Mouse (Mus musculus) heart, embryonic 13.5 days (tissue): ENCODE data around the gene Tmem150a. TPM values are rescaled to one million over a fixed set of nuclear protein-coding genes. Genes with fewer than 3 reads are reported as not detected.

Experiments used
- ATAC-seq: fragments of 200-750 bp; cut with Nextera tagmentation; 2 replicates; pipeline ENCODE4 v1.8.0; 2017; ENCODE audit warnings: moderate TSS enrichment; ENCODE audit not compliant: insufficient number of reproducible peaks, low FRiP score, low TSS enrichment; ENCODE audit errors: extremely low read depth
- H3K27ac ChIP-seq: fragments of 300-500 bp; sonication (generic); replicated peaks from 2 replicates; pipeline ENCODE4 v1.5.1; 2015; ENCODE audit warnings: moderate library complexity, mild to moderate bottlenecking, inconsistent platforms
- H3K27me3 ChIP-seq: fragments of 300-500 bp; sonication (generic); replicated peaks from 2 replicates; pipeline ENCODE4 v1.6.1; 2015; ENCODE audit warnings: mild to moderate bottlenecking, inconsistent platforms
- H3K36me3 ChIP-seq: fragments of 300-500 bp; sonication (generic); 2 replicates; pipeline ENCODE4 v1.6.1; 2015; ENCODE audit warnings: mild to moderate bottlenecking, inconsistent platforms
- H3K4me1 ChIP-seq: fragments of 300-500 bp; sonication (generic); 2 replicates; pipeline ENCODE4 v1.6.1; 2015; ENCODE audit warnings: inconsistent platforms
- H3K4me2 ChIP-seq: fragments of 300-500 bp; sonication (generic); 2 replicates; pipeline ENCODE4 v1.6.1; 2015; ENCODE audit warnings: inconsistent platforms, mild to moderate bottlenecking, moderate library complexity
- H3K4me3 ChIP-seq: fragments of 300-500 bp; sonication (generic); 2 replicates; pipeline ENCODE4 v1.5.1; 2015; ENCODE audit warnings: moderate library complexity, mild to moderate bottlenecking, inconsistent platforms
- H3K9ac ChIP-seq: fragments of 300-500 bp; sonication (generic); 2 replicates; pipeline ENCODE4 v1.6.1; 2015; ENCODE audit warnings: inconsistent platforms, mild to moderate bottlenecking, moderate library complexity
- H3K9me3 ChIP-seq: fragments of 300-500 bp; sonication (generic); 2 replicates; pipeline ENCODE4 v1.6.1; 2016; ENCODE audit warnings: inconsistent platforms
- WGBS: fragments of 180-500 bp; shearing (Covaris S2); methylation state at CpG from one replicate; pipeline ENCODE4 v1.1.7; 2015; ENCODE audit warnings: mixed read lengths; 5-methylcytosine and 5-hydroxymethylcytosine counted together
- polyA plus RNA-seq: library from polyadenylated mRNA; unstranded; fragments of >200 nt; fragmentation: Nextera tagmentation; extraction: Ambion mirVana; gene quantifications from 2 replicates; pipeline ENCODE4 v1.2.1, GENCODE M21; 2015

The Tmem150a gene
- polyA plus RNA-seq, 1 experiment from 2014 or later = 13.4 TPM

DNA sequence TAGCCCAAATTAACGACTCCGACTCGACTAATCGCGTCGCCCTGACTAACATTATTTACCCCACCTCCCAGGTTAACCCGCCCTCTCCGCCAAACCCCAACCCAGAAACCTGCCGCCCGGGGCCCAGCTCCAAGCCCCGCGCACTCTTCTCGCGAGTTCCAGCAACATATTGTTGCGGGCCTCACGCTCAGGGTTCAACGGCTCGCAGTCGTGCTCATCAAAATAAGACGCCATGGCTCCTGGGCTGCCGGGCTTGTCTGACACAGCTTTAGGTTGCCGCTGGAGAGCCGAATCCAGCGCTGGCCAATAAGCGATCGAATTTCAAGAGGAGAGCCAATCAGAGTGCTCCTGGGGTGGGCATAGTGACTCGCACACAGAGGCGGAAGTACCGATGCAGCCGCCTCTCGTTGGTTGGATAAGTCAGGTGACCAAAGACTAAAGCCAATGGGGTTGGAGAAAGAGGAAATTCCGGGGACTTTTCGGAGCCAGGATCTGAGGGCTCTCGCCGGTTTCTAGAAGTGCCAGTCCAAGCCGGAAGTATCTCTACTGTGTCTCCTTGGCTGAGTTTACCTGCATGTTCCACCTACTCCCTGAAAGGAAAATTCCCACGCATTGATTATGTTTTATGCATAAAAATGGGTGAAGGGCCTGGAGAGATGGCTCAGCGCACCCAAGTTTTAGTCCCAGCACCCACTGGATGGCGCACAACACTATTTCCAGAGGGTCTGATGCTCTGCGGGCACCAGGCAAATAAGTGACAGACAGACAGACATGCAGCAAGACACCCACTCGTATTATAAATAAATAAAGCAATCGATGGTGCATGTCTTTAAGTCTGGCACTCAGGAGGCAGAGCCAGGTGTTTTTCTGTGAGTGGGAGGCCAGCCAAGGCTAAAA lies 7.1 kb downstream of the Tmem150a start:
- peak overlapping the region; percentile 75 for H3K4me3 ChIP-seq
- under 1% methylated on average over 42 of the region's 42 CpGs for WGBS
- H3K36me3 ChIP-seq = peaks cover 35% of the 10 kb centered on the region
- ATAC-seq = peak; percentile 96
- H3K9me3 ChIP-seq = no peaks in the 10 kb centered on the region
- H3K4me2 ChIP-seq = peak overlapping the region; percentile 83
- no peaks in the 10 kb centered on the region for H3K27me3 ChIP-seq
- H3K27ac ChIP-seq = peak overlapping the region; percentile 85
- peak overlapping the region; percentile 88 for H3K9ac ChIP-seq
- H3K4me1 ChIP-seq = peaks cover 25% of the 10 kb centered on the region

DNA sequence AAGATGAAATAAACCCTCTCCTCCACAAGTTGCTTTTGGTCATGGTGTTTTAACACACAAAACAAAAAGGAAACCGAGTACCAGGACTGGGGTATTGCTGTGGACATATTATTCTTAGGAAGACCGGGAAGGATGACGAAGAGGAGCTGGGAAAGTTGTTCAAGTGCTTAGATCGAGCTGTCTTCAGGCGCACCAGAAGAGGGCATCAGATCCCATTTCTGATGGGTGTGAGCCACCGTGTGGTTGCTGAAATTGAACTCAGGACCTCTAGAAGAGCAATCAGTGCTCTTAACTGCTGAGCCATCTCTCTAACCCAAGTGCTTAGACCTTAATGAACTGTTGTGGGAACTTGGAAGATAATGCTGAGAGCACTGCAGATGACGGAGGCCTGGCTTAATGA lies 8.8 kb downstream of the Tmem150a start:
- Histone ChIP-seq H3K4me2 (no peak overlapping the region), H3K27me3 (no peaks in the 10 kb centered on the region), H3K4me3 (no peak overlapping the region), H3K9ac (no peak overlapping the region), H3K9me3 (no peaks in the 10 kb centered on the region), H3K27ac (no peak overlapping the region), H3K36me3 (peaks cover 28% of the 10 kb centered on the region), H3K4me1 (peaks cover 17% of the 10 kb centered on the region)
- ATAC-seq = no peak
- WGBS = 41% methylated on average over 7 of the region's 7 CpGs

DNA sequence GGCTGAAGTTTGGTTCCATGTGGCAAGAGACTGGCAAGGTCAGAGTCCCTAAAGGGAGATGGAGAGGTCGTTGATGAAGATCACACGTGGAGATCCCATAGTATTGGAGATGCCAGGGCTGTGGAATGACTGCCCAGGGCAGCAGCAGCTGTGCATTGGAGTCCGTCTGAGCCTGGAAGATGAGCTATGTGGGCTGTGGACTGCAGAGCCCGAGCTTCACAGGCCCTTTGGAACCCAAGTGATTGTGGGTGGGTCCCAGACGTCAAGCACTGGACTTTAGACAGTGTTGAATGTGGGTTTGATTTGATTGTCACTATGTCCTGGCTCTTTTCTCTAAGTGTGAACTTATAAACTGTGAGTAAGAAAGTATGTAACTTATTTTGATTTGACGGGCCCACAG lies 9.7 kb downstream of the Tmem150a start:
- no peak overlapping the region for H3K4me2 ChIP-seq
- WGBS = 56% methylated on average over 6 of the region's 6 CpGs
- no peaks in the 10 kb centered on the region for H3K9me3 ChIP-seq
- peaks cover 24% of the 10 kb centered on the region for H3K36me3 ChIP-seq
- no peak for ATAC-seq
- H3K27ac ChIP-seq = no peak overlapping the region
- no peak overlapping the region for H3K4me3 ChIP-seq
- H3K9ac ChIP-seq = no peak overlapping the region
- no peaks in the 10 kb centered on the region for H3K27me3 ChIP-seq
- peaks cover 20% of the 10 kb centered on the region for H3K4me1 ChIP-seq

DNA sequence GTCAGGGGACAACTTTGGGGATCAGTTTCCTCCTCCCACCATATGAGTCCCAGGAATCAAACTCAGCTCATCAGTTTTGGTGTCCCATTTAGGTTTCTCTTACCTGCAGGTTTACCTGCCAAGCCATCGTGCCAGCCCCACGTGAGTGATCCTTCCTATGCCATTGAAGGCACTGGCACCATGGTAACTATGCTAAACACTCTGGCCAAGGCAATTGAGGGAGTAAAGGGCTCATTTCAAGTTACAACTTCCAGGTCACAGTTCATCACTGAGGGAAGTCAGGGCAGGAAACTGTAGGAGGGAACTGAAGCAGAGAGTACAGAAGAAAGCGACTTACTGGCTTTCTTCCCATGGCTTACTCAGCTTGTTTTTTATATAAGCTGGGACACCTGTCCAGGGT lies 11.1 kb downstream of the Tmem150a start:
- H3K27ac ChIP-seq = no peak overlapping the region
- H3K36me3 ChIP-seq = peaks cover 15% of the 10 kb centered on the region
- no peak for ATAC-seq
- WGBS = 57% methylated on average over 3 of the region's 3 CpGs
- no peaks in the 10 kb centered on the region for H3K27me3 ChIP-seq
- no peak overlapping the region for H3K4me2 ChIP-seq
- no peak overlapping the region for H3K4me3 ChIP-seq
- H3K9ac ChIP-seq = no peak overlapping the region
- H3K4me1 ChIP-seq = peaks cover 21% of the 10 kb centered on the region
- no peaks in the 10 kb centered on the region for H3K9me3 ChIP-seq

DNA sequence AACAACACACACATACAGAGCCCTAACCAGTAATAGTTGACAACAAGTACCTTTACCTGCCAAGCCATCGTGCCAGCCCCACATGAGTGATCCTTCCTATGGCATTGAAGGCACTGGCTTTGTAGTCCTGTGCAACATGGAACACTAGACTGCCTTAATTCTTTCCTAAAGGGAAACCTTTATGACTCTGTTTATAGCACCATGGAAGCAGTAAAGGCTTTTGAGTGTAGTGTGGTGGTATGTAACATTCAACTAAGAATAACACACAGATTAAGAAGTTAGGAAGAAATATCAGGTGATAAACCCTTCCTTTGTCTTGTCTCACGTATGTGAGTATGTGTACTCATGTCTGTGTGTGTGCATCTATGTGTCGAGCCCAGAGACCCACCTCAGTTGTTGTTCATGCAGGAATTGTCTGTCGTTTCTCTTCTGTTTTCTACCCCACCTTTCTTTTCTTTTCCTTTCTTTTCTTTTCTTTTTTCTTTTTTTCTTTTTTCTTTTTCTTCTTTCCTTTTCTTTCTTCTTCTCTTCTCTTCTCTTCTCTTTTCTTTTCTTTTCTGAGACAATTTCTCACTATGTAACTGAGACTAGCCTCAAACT lies 11.7 kb downstream of the Tmem150a start, which contains the start of gene Rnf181:
TSS of gene Rnf181 (minus strand) at position 113 of the 600 bp plus-strand sequence.
- no peak for ATAC-seq
- WGBS = 70% methylated on average over 4 of the region's 4 CpGs
- H3K4me3 ChIP-seq = no peak within 1 kb of the TSS
- H3K27ac ChIP-seq = no peak within 1 kb of the TSS
- no peaks in the 10 kb centered on the region for H3K9me3 ChIP-seq
- H3K4me1 ChIP-seq = peaks cover 21% of the 10 kb centered on the region
- H3K36me3 ChIP-seq = peaks cover 15% of the 10 kb centered on the region
- no peaks in the 10 kb centered on the region for H3K27me3 ChIP-seq
- no peak within 1 kb of the TSS for H3K4me2 ChIP-seq
- H3K9ac ChIP-seq = no peak within 1 kb of the TSS

DNA sequence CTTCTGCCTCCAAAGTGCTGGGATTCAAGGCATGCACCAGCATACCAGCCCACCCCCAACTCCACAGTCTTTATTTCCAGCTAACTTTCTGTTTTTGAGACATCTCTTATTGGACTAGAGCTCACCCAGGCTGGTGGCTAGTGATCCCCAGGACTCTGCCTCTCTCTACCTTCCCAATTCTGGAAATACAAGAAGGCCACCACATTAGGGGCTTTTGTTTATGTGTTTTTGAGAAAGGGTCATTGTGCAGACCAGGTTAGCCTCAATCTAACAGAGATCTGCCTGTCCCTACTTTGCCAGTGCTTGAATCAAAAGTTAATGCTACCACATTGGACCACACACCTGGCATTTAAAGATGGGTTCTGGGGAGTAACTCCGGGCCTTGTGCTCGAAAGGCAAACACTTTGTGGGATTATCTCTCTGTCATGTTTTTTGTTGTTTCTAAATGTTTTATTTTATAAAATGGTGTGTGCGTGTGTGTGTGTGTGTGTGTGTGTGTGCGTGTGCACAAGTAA lies 12.3 kb downstream of the Tmem150a start:
- Histone ChIP-seq H3K27ac (no peak overlapping the region), H3K4me3 (no peak overlapping the region), H3K9me3 (no peaks in the 10 kb centered on the region), H3K9ac (no peak overlapping the region), H3K4me1 (peaks cover 26% of the 10 kb centered on the region), H3K27me3 (no peaks in the 10 kb centered on the region), H3K36me3 (peaks cover 15% of the 10 kb centered on the region), H3K4me2 (no peak overlapping the region)
- no peak for ATAC-seq
- 71% methylated on average over 4 of the region's 4 CpGs for WGBS

DNA sequence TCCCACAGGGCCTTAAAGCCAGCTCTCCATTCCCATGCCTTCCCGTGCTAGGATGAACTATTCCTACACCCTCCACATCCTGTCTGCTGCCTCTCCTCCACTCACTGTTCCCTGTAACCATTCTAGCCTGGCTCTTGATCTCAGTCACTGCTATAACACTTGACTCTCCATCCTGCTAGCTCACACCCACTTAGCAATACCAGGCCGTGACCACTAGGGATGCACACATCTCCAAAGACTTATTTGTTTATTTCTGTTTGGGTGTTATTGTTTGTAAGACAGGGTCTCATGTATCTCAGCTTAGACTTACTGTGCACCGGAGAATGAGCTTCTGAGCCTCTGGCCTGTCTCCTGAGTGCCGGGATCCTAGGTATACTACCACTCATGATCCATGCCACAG lies 14.3 kb downstream of the Tmem150a start:
- no peak for ATAC-seq

DNA sequence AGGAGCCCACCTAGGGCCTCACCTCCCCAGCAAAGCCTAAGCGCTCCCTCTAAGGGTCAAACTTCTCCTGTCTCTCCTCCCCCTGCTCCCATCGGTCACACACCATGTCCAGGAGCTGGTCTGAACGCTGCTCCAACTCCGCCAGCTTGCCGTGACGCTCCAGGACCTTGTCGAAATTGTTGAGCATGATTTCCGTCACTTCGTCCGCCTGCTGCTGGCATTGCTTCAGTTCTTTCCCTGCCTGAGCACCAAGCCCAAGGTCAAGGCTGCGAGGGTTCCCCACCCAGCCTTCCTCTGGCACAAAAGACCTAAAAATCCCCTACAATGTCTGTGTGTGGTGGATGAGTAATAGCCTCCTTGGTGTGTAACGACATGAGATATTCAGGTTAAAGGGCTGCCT lies 14.8 kb downstream of the Tmem150a start:
- no peak overlapping the region for H3K4me3 ChIP-seq
- no peaks in the 10 kb centered on the region for H3K27me3 ChIP-seq
- H3K27ac ChIP-seq = peak overlapping the region; percentile 87
- H3K4me1 ChIP-seq = peaks cover 49% of the 10 kb centered on the region
- peaks cover 15% of the 10 kb centered on the region for H3K36me3 ChIP-seq
- H3K9ac ChIP-seq = peak overlapping the region; percentile 44; the same call in 1 of the 2 replicates
- 74% methylated on average over 12 of the region's 12 CpGs for WGBS
- no peak overlapping the region for H3K4me2 ChIP-seq
- H3K9me3 ChIP-seq = no peaks in the 10 kb centered on the region
- ATAC-seq = no peak

More for the DNA sequence above, 14.3 kb downstream of the Tmem150a start:
- Histone ChIP-seq H3K4me3 (no peak overlapping the region), H3K9me3 (no peaks in the 10 kb centered on the region), H3K4me1 (peaks cover 46% of the 10 kb centered on the region), H3K4me2 (no peak overlapping the region), H3K9ac (no peak overlapping the region), H3K27me3 (no peaks in the 10 kb centered on the region), H3K36me3 (peaks cover 15% of the 10 kb centered on the region), H3K27ac (no peak overlapping the region)
- WGBS = 69% methylated on average over 4 of the region's 4 CpGs

DNA sequence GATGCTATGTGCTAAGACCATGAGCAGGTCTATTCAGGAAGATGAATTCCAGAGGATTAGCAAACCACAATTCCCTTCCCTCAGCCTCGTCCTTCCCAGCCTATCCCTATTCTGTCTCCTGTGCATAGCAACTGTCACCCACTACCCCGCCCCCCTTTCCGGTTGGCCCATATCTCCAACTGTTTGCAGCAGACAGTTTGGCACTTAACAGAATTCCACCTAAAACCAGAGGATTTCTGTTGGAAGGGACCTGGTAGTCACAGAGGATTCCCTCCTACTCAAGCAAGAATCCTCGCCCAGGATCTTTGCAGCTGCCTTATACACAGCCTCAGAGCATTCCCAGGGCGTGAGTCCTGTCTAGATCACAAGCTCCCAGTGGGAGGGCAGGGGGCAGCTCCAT lies 15.9 kb downstream of the Tmem150a start:
- 35% methylated on average over 5 of the region's 5 CpGs for WGBS
- H3K27me3 ChIP-seq = no peaks in the 10 kb centered on the region
- H3K27ac ChIP-seq = peak overlapping the region; percentile 87
- H3K36me3 ChIP-seq = peaks cover 21% of the 10 kb centered on the region
- H3K4me2 ChIP-seq = peak overlapping the region; percentile 14
- H3K9me3 ChIP-seq = no peaks in the 10 kb centered on the region
- ATAC-seq = no peak
- no peak overlapping the region for H3K4me3 ChIP-seq
- peak overlapping the region; percentile 9; the same call in 1 of the 2 replicates for H3K9ac ChIP-seq
- H3K4me1 ChIP-seq = peaks cover 49% of the 10 kb centered on the region

DNA sequence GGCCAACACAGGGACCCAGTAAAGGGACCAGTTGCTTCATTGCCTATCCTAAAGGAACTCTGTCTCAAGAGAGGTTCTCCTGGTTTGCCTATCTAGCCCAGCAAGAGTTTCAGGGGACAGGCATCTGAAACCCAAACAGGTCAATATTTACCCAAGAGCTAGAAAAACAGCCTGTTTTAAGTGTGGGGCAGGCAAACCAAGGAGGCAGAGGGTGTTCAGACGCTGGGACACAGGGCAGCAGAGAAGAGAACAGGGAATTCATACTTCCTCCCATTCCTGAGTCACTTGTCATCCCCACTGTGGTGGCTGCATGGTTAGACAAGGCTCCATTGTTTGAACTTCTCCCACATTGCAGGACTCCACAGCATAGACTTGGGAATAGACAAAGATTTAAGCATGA lies 16.3 kb downstream of the Tmem150a start:
- WGBS = 17% methylated on average over 1 of the region's 1 CpGs
- Histone ChIP-seq H3K4me3 (no peak overlapping the region), H3K9ac (peak overlapping the region; percentile 9; the same call in 1 of the 2 replicates), H3K27me3 (no peaks in the 10 kb centered on the region), H3K27ac (peak overlapping the region; percentile 87), H3K9me3 (no peaks in the 10 kb centered on the region), H3K4me2 (peak overlapping the region; percentile 14), H3K4me1 (peaks cover 49% of the 10 kb centered on the region), H3K36me3 (peaks cover 22% of the 10 kb centered on the region)
- ATAC-seq = no peak

DNA sequence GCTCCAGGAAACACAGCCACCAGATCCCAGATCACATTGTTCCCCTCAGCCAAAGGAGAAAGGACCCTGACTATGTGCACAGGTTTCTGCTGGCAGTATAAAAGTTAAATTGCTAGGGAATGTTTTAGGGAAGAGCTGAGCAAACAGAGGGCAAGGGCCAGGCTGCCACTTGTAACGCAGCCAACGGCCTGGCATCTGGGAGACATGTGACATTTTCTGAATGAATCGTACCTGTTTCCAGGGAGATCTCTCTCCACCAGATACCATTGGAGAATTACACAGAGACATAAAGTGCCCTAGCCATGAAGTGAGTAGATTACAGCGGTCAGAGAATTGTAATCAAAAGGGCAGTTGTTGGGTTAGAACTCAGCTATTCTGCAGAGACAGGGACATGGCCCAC lies 17.9 kb downstream of the Tmem150a start:
- H3K4me3 ChIP-seq = no peak overlapping the region
- H3K4me1 ChIP-seq = peaks cover 49% of the 10 kb centered on the region
- H3K9me3 ChIP-seq = no peaks in the 10 kb centered on the region
- no peak overlapping the region for H3K4me2 ChIP-seq
- H3K9ac ChIP-seq = 0 out of 2 replicates have a peak overlapping the region, but pooled peaks have one; percentile 3
- no peak for ATAC-seq
- H3K36me3 ChIP-seq = peaks cover 19% of the 10 kb centered on the region
- 75% methylated on average over 4 of the region's 4 CpGs for WGBS
- H3K27ac ChIP-seq = peak overlapping the region; percentile 61; the same call in 1 of the 2 replicates
- no peaks in the 10 kb centered on the region for H3K27me3 ChIP-seq
